Mouse (Mus musculus) CD8-positive naive resting alpha-beta T cell, adult 2 months (primary cell): Measurements from ENCODE around the gene Tbl3.
"Not testable (repeated sequence)": the region's sequence is repeated elsewhere in the genome, so short reads cannot be mapped to it uniquely, and the experiment has no call there.

Experiments
- DNase-seq, 2 experiments: peaks; one replicate each; pipeline ENCODE4 v3.0.0; 2022; ENCODE audit warnings: low read depth in 2 of 2, low spot score in 2 of 2

The Tbl3 gene

DNA sequence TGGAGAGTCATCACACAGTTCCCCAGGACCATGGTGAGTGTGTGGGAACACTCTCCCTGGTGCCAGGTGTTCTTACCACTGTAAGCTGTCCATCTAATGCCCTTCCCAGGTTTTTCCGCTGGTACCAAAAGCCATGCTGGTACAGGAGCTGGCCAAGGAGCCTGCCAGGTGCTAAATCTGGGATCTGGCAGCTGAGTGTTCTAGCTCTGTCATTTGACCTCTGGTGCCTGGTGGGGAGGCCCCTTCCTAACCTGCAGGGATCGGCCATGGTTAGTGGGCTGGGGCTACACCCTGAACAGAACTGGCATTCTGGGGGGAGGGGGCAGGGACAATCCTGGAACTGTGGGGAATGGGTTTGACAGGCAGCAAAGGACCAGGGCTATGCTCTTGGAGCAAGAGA, 20.2 kb upstream of the Tbl3 start, which contains the start of gene Rpl3l:
Gene Rpl3l, plus strand, starts transcription at position 203 of the 400 bp plus-strand sequence.
- no peak for DNase-seq

DNA sequence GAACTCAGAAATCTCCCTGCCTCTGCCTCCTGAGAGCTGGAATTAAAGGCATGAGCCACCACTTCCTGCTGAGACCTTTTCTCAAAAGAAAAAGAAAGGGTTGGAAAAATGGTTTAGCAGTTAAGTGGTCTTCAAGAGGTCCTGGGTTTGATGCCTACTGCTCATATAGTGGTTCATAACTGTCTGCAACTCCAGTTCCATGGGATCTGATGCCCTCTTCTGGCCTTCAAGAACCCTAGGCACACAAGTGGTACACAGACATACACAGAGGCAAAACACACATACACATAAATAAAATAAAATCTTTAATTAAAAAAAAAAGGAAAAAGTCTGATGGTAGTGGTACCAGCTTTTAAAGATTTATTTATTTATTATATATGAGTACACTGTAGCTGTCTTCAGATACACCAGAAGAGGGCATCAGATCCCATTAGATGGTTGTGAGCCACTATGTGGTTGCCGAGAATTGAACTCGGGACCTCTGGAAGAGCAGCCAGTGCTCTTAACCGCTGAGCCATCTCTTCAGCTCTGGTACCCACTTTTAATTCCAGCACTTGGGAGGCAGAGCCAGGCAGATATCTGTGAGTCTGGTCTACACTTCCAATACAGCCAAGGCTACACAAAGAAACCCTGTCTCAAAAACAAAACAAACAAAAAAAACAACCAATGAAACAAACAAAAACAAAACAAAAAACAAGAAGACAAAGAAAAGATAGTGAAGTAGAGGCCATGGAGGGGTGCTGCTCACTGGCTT, 18.4 kb upstream of the Tbl3 start:
- no peak for DNase-seq

DNA sequence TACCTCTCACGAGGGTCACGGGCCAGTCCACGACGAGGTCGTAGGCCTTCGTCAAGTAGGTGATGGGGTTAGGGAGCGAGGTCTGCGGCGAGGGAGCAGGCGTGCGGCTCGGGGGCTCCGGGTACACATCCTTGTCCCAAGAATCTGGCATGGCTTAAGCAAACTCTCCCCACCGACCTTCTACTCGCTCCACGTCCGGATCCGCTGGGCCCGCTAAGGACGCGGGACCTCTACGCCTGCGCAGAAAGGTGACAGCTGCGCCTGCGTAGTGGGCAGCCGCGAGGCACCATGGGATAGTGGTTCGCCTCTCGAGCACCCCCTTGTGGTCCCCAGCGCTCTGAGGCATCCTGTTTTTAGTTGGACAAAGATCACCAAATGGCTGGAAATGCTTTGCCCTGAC, 16.7 kb upstream of the Tbl3 start, which contains the start of gene Ndufb10:
Gene Ndufb10, minus strand, starts transcription at position 295 of the 400 bp plus-strand sequence.
- DNase-seq, result peak; percentile 95 to 97

GRCm38 (mm10) chr17:24723881-24724180, 16.4 kb upstream of the Tbl3 start:
- DNase-seq, result no peak

GRCm38 (mm10) chr17:24723122-24723880, 15.8 kb upstream of the Tbl3 start:
- no peak for DNase-seq

GRCm38 (mm10) chr17:24722220-24722924, 14.9 kb upstream of the Tbl3 start:
- DNase-seq, result no peak

DNA sequence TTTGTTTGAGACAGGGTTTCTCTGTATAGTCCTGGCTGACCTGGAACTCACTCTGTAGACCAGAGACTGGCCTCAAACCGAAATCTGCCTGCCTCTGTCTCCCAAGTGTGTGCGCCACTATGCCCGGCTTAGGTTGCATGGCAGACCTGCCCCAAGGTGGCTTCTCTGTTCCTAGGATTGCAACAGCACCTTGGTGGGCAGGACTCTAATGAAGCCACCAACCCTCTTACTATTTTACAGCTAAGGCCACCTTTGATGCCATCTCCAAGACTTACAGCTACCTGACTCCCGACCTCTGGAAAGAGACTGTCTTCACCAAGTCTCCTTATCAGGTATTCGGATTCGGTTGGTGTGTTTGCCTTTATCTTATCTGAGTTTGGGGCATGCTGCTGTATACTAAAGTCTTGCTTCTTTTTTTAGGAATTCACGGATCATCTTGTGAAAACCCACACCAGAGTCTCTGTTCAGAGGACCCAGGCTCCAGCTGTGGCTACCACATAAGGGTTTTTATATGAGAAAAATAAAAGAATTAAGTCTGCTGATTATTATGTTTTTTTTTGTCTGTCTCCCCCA, 14.0 kb upstream of the Tbl3 start:
- DNase-seq, result not testable (repeated sequence)

- not testable (repeated sequence) for DNase-seq
These were observed 13.2 kb upstream of the Tbl3 start for GRCm38 (mm10) chr17:24720616-24721015.

DNA sequence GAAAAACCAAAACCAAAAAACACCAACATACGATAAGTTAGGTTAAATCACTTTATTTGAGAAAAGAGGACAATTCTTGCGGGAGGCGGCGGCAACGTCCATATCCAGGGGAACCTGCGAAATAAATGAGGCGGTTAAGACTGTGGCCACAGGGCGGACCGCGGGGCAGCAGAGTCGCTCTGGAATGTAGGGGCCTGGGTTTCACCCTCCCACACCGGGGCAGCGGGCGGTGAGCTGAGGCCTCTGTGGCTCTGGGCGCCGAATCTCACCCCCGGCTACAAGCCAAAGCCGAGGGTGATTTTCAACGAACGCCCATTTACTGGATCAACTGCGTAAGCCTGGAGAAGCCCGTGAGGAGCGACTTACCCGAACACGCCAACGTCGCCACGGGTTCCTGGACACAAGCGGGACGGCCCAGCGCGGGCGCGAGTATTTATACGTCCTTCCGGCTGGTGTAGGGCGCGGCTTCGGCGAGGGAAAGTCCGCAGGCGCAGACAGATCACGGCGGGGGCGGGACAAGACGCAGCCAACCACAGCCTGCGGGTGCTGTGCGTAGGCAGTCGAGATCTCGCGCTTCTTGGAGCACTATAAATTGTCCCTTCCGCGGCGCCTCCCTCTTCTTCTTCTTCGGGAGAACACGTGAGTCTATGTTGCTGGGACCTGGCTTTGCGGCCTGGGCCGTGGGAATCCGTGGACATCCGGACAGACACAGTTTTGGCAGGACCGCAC, 12.2 kb upstream of the Tbl3 start:
- peak; percentile 96 to 97 for DNase-seq

DNA sequence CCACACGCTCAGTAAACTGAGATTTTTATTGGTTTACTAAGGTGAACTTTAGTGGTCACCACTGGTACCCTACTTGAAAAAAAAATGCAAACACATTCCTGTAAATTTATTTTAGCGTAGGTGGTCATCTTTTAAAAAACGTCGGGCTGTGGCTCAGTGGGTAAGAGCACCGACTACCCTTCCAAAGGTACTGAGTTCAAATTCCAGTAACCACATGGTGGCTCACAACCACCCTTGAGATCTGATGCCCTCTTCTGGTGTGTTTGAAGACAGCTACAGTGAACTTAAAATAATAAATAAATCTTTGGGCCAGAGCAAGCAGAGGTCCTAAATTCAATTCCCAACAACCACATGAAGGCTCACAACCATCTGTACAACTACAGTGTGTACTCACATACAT, 11.5 kb upstream of the Tbl3 start:
- DNase-seq, result not testable (repeated sequence)

- no peak for DNase-seq
These were observed 10.5 kb upstream of the Tbl3 start, which contains the start of the genes Rnf151 and Rps2 for GRCm38 (mm10) chr17:24717943-24718342. Rnf151 (minus strand) TSS chr17:24718063. Rps2 (plus strand) TSS chr17:24718116.

GRCm38 (mm10) chr17:24716166-24716682, 8.8 kb upstream of the Tbl3 start:
- DNase-seq, result no peak

DNA sequence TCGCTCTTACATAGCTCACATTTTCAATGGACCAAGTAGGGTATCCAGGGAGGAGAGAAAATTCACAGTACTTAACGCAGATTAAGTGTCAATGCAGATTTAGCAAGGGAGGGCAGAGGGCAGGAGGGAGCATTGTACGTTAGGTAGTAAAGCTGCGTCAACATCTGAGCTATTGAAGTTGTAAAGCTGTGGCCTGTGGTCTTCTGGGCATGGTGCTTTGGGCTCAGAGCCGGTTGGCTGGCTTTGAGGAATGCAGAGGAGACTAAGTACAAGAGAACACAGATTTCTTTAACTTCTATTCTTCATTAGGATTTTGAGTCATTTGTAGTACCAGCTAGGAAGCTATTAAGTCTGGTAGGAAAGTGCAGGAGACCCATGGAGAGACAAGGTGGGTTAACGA, 8.1 kb upstream of the Tbl3 start:
- DNase-seq, result no peak

GRCm38 (mm10) chr17:24708646-24709045, 1.2 kb upstream of the Tbl3 start:
- no peak for DNase-seq

GRCm38 (mm10) chr17:24707801-24708425, 453 bp upstream of the Tbl3 start:
- DNase-seq, result no peak

DNA sequence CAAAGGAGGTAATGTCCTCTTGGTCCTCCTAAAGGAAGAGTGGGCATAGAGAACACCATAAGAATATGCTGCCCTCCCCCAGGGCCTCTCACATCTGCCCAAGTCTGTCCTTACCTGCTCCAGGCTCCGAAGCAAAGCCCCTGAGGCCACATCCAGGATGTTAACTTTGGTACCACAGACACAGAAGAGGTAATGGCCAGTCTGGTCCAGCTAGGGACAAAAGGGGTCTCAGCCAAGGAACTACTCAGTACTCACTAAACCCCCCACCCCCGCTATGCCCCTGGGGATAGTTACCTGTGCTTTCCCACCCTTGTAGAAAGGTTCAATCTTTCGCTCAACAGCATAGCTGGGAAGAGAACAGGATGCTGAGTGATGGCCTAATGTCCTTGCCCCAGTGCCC, 1.6 kb downstream of the Tbl3 start:
- DNase-seq, result no peak

DNA sequence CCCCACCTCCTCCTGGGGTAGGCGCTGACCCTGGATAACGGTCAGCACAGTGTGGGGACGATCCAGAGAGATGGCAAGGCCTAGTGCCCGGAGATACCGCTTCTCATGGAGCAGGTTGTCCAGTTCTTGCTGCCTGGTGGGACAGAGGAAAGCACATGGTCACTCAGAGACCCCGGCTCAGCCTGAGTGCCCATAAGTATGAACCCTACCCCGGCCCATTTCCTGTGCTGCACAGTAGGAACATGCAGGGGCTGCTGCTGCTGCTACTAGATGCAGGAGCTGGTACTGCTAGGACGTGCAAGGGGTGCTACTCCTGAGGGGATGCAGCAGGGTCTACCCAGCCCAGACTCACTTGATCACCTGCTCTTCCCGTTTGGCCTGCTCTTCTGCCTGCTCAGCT, 6.2 kb downstream of the Tbl3 start:
- DNase-seq, result no peak

GRCm38 (mm10) chr17:24699473-24699872, 8.0 kb downstream of the Tbl3 start:
- no peak for DNase-seq

DNA sequence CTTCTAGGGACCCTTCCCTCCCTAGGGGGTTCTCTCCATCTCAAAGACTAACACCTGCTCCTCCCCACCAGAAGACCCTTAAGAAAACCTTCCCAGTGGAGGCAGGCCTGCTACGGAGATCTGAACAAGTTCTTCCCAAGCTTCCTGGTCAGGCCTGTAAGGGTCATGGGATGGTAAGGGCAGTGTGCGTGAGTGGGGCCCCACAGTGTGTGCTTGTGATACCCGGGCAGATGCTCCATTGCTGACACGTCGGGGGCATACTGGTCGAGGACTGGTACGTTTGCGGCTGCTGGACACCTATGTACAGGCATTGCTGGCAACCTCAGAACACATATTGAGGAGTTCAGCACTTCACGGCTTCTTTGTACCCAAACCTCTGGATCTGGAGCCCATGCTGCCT, 8.7 kb downstream of the Tbl3 start:
- no peak for DNase-seq

GRCm38 (mm10) chr17:24697985-24698384, 9.5 kb downstream of the Tbl3 start:
- no peak for DNase-seq
